Mouse (Mus musculus): Measurements from ENCODE around the gene Herc4. TPM values are rescaled to one million over a fixed set of nuclear protein-coding genes. Genes with fewer than 3 reads are reported as not detected.

Herc4 gene
- total and polyA plus RNA-seq, 2 experiments from 2014 or later, result 20.4 to 24.8 TPM

DNA sequence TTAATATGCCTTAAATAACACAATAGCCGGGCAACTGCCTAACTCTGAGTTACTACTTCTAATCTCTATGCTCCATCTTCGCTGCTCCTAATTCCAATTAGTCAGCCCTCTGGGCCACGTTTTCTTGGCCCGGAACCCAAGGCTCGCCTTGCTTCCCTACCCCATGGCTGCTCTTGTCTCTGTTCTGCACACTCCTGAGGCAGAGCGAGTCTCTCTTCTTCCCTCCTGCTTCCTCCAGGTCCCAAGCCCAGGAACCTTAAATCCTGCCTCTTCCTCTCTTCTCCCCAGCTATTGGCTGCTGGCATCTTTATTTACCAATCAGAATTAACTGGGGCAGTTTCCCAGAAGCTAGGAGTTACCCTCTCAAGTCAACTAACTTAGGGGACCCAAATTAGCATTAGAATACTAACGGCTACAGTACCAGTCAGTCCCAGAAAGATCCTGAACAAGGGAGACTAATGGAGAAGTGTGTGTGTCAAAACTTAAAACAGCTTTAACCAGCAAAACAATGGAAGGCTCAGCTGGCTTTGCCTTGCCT lies 122.4 kb downstream of the Herc4 start:
- H3K27me3 ChIP-seq (ENCODE audit: insufficient read depth, low read length), result no peaks in the 10 kb centered on the region
- no peak overlapping the region for H3K4me3 ChIP-seq (ENCODE audit: low read depth, low read length)
- TF ChIP-seq CTCF (IDR thresholded peaks at IDR 0.05), result no peak
- no peaks in the 10 kb centered on the region for H3K4me1 ChIP-seq (ENCODE audit: insufficient read depth, low read length)
- H3K27ac ChIP-seq (ENCODE audit: low read depth, low read length), result no peak overlapping the region
- H3K4me2 ChIP-seq (ENCODE audit: low read depth, low read length, poor library complexity, severe bottlenecking), result no peak overlapping the region
- no peak overlapping the region for H3K9ac ChIP-seq (replicated peaks; ENCODE audit: low read length, poor library complexity, severe bottlenecking)
- no peaks in the 10 kb centered on the region for H3K36me3 ChIP-seq (ENCODE audit: insufficient read depth, low read length)
- H3K9me3 ChIP-seq (ENCODE audit: low read length), result no peaks in the 10 kb centered on the region
- ATAC-seq (ENCODE audit: low FRiP score) (no peak), DNase-seq (ENCODE audit: low spot score) (no peak)
- WGBS, result 56% methylated on average over 7 of the region's 7 CpGs

DNA sequence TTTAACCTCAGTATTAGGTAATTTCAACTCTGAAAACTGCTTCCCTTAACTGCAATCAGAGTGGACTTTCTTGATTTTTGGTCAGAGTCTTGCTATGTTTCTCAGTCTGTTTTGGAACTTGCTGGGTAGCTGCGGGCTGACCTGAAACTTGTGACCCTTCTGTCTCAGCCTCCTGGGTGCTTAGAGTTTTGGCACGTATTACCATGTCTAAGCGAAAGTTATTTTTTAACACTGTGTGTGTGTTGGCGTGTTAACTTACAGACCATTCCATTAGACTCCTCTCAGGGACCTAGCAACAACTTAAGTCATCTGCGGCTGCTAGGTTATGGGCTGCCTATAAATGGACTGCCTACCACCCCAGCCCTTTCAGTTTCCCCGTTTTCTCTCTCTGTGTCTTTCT lies 123.8 kb downstream of the Herc4 start:
- Histone ChIP-seq H3K4me1 (ENCODE audit: insufficient read depth, low read length) (no peaks in the 10 kb centered on the region), H3K4me2 (ENCODE audit: low read depth, low read length, poor library complexity, severe bottlenecking) (no peak overlapping the region), H3K9ac (replicated peaks; ENCODE audit: low read length, poor library complexity, severe bottlenecking) (no peak overlapping the region), H3K36me3 (ENCODE audit: insufficient read depth, low read length) (no peaks in the 10 kb centered on the region), H3K4me3 (ENCODE audit: low read depth, low read length) (no peak overlapping the region), H3K27me3 (ENCODE audit: insufficient read depth, low read length) (no peaks in the 10 kb centered on the region), H3K9me3 (ENCODE audit: low read length) (no peaks in the 10 kb centered on the region), H3K27ac (ENCODE audit: low read depth, low read length) (no peak overlapping the region)
- TF ChIP-seq CTCF (IDR thresholded peaks at IDR 0.05), result no peak
- DNase-seq (ENCODE audit: low spot score) (no peak), ATAC-seq (ENCODE audit: low FRiP score) (no peak)
- WGBS, result 82% methylated on average over 6 of the region's 6 CpGs

Other genes starting within 250 kb of the Herc4 start
- 11.0 and 22.5 TPM in 2 replicates for gene Hnrnph3, start 219.6 kb upstream of the Herc4 start, total RNA-seq (2014; rRNA removed)
- 70.3 and 78.7 TPM in 2 replicates for gene Hnrnph3, start 219.6 kb upstream of the Herc4 start, polyA plus RNA-seq (2015; fragmentation: Nextera tagmentation; extraction: Ambion mirVana)
- 0.80 TPM in 1 of 2 replicates, not detected in the other for gene Pbld2, start 219.5 kb upstream of the Herc4 start, total RNA-seq (2014; rRNA removed)
- gene Pbld2, start 219.5 kb upstream of the Herc4 start, polyA plus RNA-seq (2015; fragmentation: Nextera tagmentation; extraction: Ambion mirVana), result 0.55 and 1.2 TPM in 2 replicates
- not detected in 2 replicates for gene Pbld1, start 183.6 kb upstream of the Herc4 start, total RNA-seq (2014; rRNA removed)
- 0.45 and 0.59 TPM in 2 replicates for gene Pbld1, start 183.6 kb upstream of the Herc4 start, polyA plus RNA-seq (2015; fragmentation: Nextera tagmentation; extraction: Ambion mirVana)
- 0.99 and 4.4 TPM in 2 replicates for gene Atoh7, start 144.2 kb upstream of the Herc4 start, total RNA-seq (2014; rRNA removed)
- 4.8 and 6.0 TPM in 2 replicates for gene Atoh7, start 144.2 kb upstream of the Herc4 start, polyA plus RNA-seq (2015; fragmentation: Nextera tagmentation; extraction: Ambion mirVana)
- gene Mypn, start 39.9 kb upstream of the Herc4 start, total RNA-seq (2014; rRNA removed), result 0.22 and 0.57 TPM in 2 replicates
- gene Mypn, start 39.9 kb upstream of the Herc4 start, polyA plus RNA-seq (2015; fragmentation: Nextera tagmentation; extraction: Ambion mirVana), result 0.74 and 0.88 TPM in 2 replicates
- gene Sirt1, start 137.9 kb downstream of the Herc4 start, total RNA-seq (2014; rRNA removed), result 23.3 and 23.7 TPM in 2 replicates
- gene Sirt1, start 137.9 kb downstream of the Herc4 start, polyA plus RNA-seq (2015; fragmentation: Nextera tagmentation; extraction: Ambion mirVana), result 2.6 and 3.5 TPM in 2 replicates
- gene Dnajc12, start 138.6 kb downstream of the Herc4 start, total RNA-seq (2014; rRNA removed), result 12.8 and 14.1 TPM in 2 replicates
- gene Dnajc12, start 138.6 kb downstream of the Herc4 start, polyA plus RNA-seq (2015; fragmentation: Nextera tagmentation; extraction: Ambion mirVana), result 25.5 and 29.1 TPM in 2 replicates
- not detected in 2 replicates for gene Gm7075, start 178.0 kb downstream of the Herc4 start, total RNA-seq (2014; rRNA removed)
- gene Gm7075, start 178.0 kb downstream of the Herc4 start, polyA plus RNA-seq (2015; fragmentation: Nextera tagmentation; extraction: Ambion mirVana), result not detected in 2 replicates
- gene Ctnna3, start 186.3 kb downstream of the Herc4 start, total RNA-seq (2014; rRNA removed), result 1.0 TPM in 2 replicates
- 0.44 and 0.63 TPM in 2 replicates for gene Ctnna3, start 186.3 kb downstream of the Herc4 start, polyA plus RNA-seq (2015; fragmentation: Nextera tagmentation; extraction: Ambion mirVana)